Mouse (Mus musculus) intestine, embryonic 14.5 days (tissue): ENCODE measurements around the gene Slc25a38. TPM values are rescaled to one million over a fixed set of nuclear protein-coding genes. Genes with fewer than 3 reads are reported as not detected.

Source experiments
- ATAC-seq: fragments of 200-750 bp; cut with Nextera tagmentation; replicated peaks from 2 replicates; pipeline ENCODE4 v1.8.0; 2017; ENCODE audit warnings: low read depth, moderate number of reproducible peaks, moderate TSS enrichment, moderate library complexity; ENCODE audit not compliant: low FRiP score, low TSS enrichment
- DNase-seq: peaks from one replicate; pipeline ENCODE4 v3.0.0-alpha.2; 2018; ENCODE audit warnings: low spot score
- H3K27ac ChIP-seq: fragments of 300-500 bp; sonication (generic); 2 replicates; pipeline ENCODE4 v1.5.1; 2014; ENCODE audit warnings: low read depth, mild to moderate bottlenecking, control low read depth
- H3K27me3 ChIP-seq: fragments of 300-500 bp; sonication (generic); replicated peaks from 2 replicates; pipeline ENCODE4 v1.6.1; 2014; ENCODE audit warnings: low read length, control low read depth; ENCODE audit not compliant: control insufficient read depth, insufficient read depth
- H3K36me3 ChIP-seq: fragments of 300-500 bp; sonication (generic); 2 replicates; pipeline ENCODE4 v1.6.1; 2014; ENCODE audit warnings: low read length, control low read depth; ENCODE audit not compliant: control insufficient read depth, insufficient read depth
- H3K4me1 ChIP-seq: fragments of 300-500 bp; sonication (generic); replicated peaks from 2 replicates; pipeline ENCODE4 v1.6.1; 2014; ENCODE audit warnings: low read length, control low read depth, mixed read lengths; ENCODE audit not compliant: control insufficient read depth, insufficient read depth
- H3K4me2 ChIP-seq: fragments of 300-500 bp; sonication (generic); 2 replicates; pipeline ENCODE4 v1.6.1; 2014; ENCODE audit warnings: low read length
- H3K4me3 ChIP-seq: fragments of 300-500 bp; sonication (generic); 2 replicates; pipeline ENCODE4 v1.5.1; 2014; ENCODE audit warnings: low read depth, low read length, control low read depth, mixed read lengths
- H3K9ac ChIP-seq: fragments of 300-500 bp; sonication (generic); 2 replicates; pipeline ENCODE4 v1.6.1; 2014; ENCODE audit warnings: mild to moderate bottlenecking, low read length
- H3K9me3 ChIP-seq: fragments of 300-500 bp; sonication (generic); 2 replicates; pipeline ENCODE4 v1.6.1; 2016; ENCODE audit warnings: low read length, control low read depth; ENCODE audit not compliant: control insufficient read depth
- WGBS: fragments of 180-500 bp; shearing (Covaris S2); extraction: QIAGEN DNeasy Blood & Tissue Kit; methylation state at CpG from one replicate; pipeline ENCODE4 v1.1.7; 2014; 5-methylcytosine and 5-hydroxymethylcytosine counted together
- polyA plus RNA-seq: library from polyadenylated mRNA; unstranded; fragments of >200 nt; fragmentation: Nextera tagmentation; extraction: Ambion mirVana; gene quantifications from 2 replicates; pipeline ENCODE4 v1.2.1, GENCODE M21; 2014

Gene Slc25a38
- 25.8 and 28.1 TPM in 2 replicates for polyA plus RNA-seq

GRCm38 (mm10) chr9:120110211-120111018 lies at the start of gene Slc25a38:
TSS of gene Slc25a38 (plus strand) at chr9:120110374.
- no peaks in the 10 kb centered on the region for H3K9me3 ChIP-seq
- peak; percentile 95 for ATAC-seq
- peak within 1 kb of the TSS; percentile 58 for H3K4me3 ChIP-seq
- peak within 1 kb of the TSS; percentile 91 for H3K27ac ChIP-seq
- H3K9ac ChIP-seq: peak within 1 kb of the TSS; percentile 62
- under 1% methylated on average over 62 of the region's 62 CpGs for WGBS
- peak within 1 kb of the TSS; percentile 76 for H3K4me2 ChIP-seq
- H3K4me1 ChIP-seq: peaks cover 6% of the 10 kb centered on the region; the same call in 1 of the 2 replicates
- no peaks in the 10 kb centered on the region for H3K36me3 ChIP-seq
- DNase-seq: peak; percentile 96
- no peaks in the 10 kb centered on the region for H3K27me3 ChIP-seq

GRCm38 (mm10) chr9:120064317-120064716 lies 45.9 kb upstream of the Slc25a38 start:
- Histone ChIP-seq H3K9me3 (no peaks in the 10 kb centered on the region), H3K27ac (no peak overlapping the region), H3K36me3 (no peaks in the 10 kb centered on the region), H3K9ac (no peak overlapping the region), H3K4me2 (no peak overlapping the region), H3K4me3 (no peak overlapping the region), H3K4me1 (no peaks in the 10 kb centered on the region), H3K27me3 (no peaks in the 10 kb centered on the region)
- no peak for ATAC-seq
- no peak for DNase-seq
- 81% methylated on average over 4 of the region's 4 CpGs for WGBS

- Histone ChIP-seq H3K9me3 (no peaks in the 10 kb centered on the region), H3K4me1 (no peaks in the 10 kb centered on the region)
- WGBS: 69% methylated on average over 2 of the region's 2 CpGs
Measured at GRCm38 (mm10) chr9:120067609-120068008, 42.6 kb upstream of the Slc25a38 start.

GRCm38 (mm10) chr9:120068047-120068446 lies 42.1 kb upstream of the Slc25a38 start:
- H3K9ac ChIP-seq: no peak overlapping the region
- no peaks in the 10 kb centered on the region for H3K9me3 ChIP-seq
- H3K4me1 ChIP-seq: no peaks in the 10 kb centered on the region
- H3K36me3 ChIP-seq: no peaks in the 10 kb centered on the region
- ATAC-seq (peak; percentile 73; the same call in 1 of the 2 replicates), DNase-seq (no peak)
- 46% methylated on average over 10 of the region's 10 CpGs for WGBS
- H3K4me3 ChIP-seq: no peak overlapping the region
- H3K27me3 ChIP-seq: no peaks in the 10 kb centered on the region
- H3K27ac ChIP-seq: peak overlapping the region; percentile 59
- H3K4me2 ChIP-seq: peak overlapping the region; percentile 26

More at GRCm38 (mm10) chr9:120067609-120068008, 42.6 kb upstream of the Slc25a38 start:
- Histone ChIP-seq H3K4me2 (no peak overlapping the region), H3K36me3 (no peaks in the 10 kb centered on the region), H3K27ac (no peak overlapping the region), H3K9ac (no peak overlapping the region), H3K4me3 (no peak overlapping the region), H3K27me3 (no peaks in the 10 kb centered on the region)
- DNase-seq: no peak
- peak; percentile 65; the same call in 1 of the 2 replicates for ATAC-seq

- peak within 1 kb of the TSS; percentile 26 for H3K4me2 ChIP-seq
- H3K4me3 ChIP-seq: no peak within 1 kb of the TSS; the same call in 1 of the 2 replicates
- no peaks in the 10 kb centered on the region for H3K27me3 ChIP-seq
- peak within 1 kb of the TSS; percentile 59; the same call in 1 of the 2 replicates for H3K27ac ChIP-seq
- no peaks in the 10 kb centered on the region for H3K9me3 ChIP-seq
- ATAC-seq (no peak), DNase-seq (no peak)
- H3K4me1 ChIP-seq: no peaks in the 10 kb centered on the region
- H3K9ac ChIP-seq: no peak within 1 kb of the TSS
- 85% methylated on average over 11 of the region's 11 CpGs for WGBS
- no peaks in the 10 kb centered on the region for H3K36me3 ChIP-seq
Measured at GRCm38 (mm10) chr9:120069779-120070178, 40.4 kb upstream of the Slc25a38 start, which contains the start of gene Cx3cr1. TSS of gene Cx3cr1 (minus strand) at chr9:120069879.

- no peak overlapping the region for H3K27ac ChIP-seq
- no peak for ATAC-seq
- no peaks in the 10 kb centered on the region for H3K9me3 ChIP-seq
- DNase-seq: no peak
- H3K27me3 ChIP-seq: no peaks in the 10 kb centered on the region
- no peaks in the 10 kb centered on the region for H3K36me3 ChIP-seq
- no peaks in the 10 kb centered on the region for H3K4me1 ChIP-seq
- WGBS: 64% methylated on average over 2 of the region's 2 CpGs
- no peak overlapping the region for H3K4me3 ChIP-seq
- H3K4me2 ChIP-seq: no peak overlapping the region
- no peak overlapping the region for H3K9ac ChIP-seq
Measured at GRCm38 (mm10) chr9:120071251-120071650, 38.9 kb upstream of the Slc25a38 start.

- Histone ChIP-seq H3K4me2 (no peak overlapping the region), H3K4me1 (no peaks in the 10 kb centered on the region), H3K9ac (no peak overlapping the region), H3K36me3 (no peaks in the 10 kb centered on the region), H3K27me3 (no peaks in the 10 kb centered on the region), H3K4me3 (no peak overlapping the region), H3K9me3 (no peaks in the 10 kb centered on the region), H3K27ac (no peak overlapping the region)
- WGBS: 22% methylated on average over 3 of the region's 3 CpGs
- DNase-seq (peak; percentile 95), ATAC-seq (peak; percentile 65; the same call in 1 of the 2 replicates)
Measured at GRCm38 (mm10) chr9:120073169-120073568, 37.0 kb upstream of the Slc25a38 start.

- H3K36me3 ChIP-seq: no peaks in the 10 kb centered on the region
- no peak overlapping the region for H3K4me2 ChIP-seq
- no peaks in the 10 kb centered on the region for H3K27me3 ChIP-seq
- no peak overlapping the region for H3K27ac ChIP-seq
- no peak for ATAC-seq
- 85% methylated on average over 7 of the region's 7 CpGs for WGBS
- DNase-seq: no peak
- no peaks in the 10 kb centered on the region for H3K9me3 ChIP-seq
- no peak overlapping the region for H3K9ac ChIP-seq
- no peaks in the 10 kb centered on the region for H3K4me1 ChIP-seq
- no peak overlapping the region for H3K4me3 ChIP-seq
Measured at GRCm38 (mm10) chr9:120074516-120074915, 35.7 kb upstream of the Slc25a38 start.
